8 mouse cellular contexts compared by ENCODE assay signal in the genomic region with DNA sequence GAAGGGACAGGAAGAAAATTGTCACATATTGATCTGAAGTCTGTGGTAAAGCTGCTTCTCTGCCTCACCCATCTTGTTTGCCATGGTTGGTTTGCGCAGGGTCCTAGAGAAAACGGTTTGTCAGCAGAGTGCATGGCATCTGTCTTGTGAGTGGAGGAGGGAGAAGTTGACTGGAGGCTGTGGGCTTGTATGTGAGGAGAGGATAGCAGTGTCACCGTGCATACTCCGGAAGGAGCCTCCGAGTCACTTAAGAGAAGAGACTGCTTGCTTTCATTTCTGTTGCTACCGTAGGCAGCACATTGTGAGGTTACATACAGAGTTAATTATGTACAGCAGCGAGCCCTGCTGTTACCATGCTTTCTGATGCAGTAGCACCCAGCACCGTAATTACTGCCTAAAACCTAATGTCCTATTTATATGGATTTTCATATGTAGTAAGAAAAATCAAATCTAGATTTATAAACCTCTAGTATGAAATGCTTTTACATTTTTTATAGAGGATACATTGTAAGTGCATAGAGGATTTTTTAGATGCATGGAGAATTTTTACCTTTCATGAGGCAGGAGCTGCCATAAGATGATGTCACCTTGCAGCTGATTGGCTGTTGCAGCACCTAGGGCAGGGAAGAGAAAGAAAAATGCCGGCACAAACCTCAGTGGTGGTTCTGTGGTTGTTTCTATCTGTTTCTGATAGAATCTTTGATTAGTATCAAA.
A peak's percentile ranks its signal among the peaks of the same experiment; 100 is the strongest.
DNase-seq lines count a peak whose midpoint lies in the region; ATAC-seq and TF ChIP-seq lines count a peak whose summit lies in the region.

No protein-coding gene starts in this region.

- no peaks in the 10 kb centered on the region for H3K4me1 ChIP-seq in lung, postnatal 0 days (ENCODE audit: insufficient read depth, low read depth, low read length)
- peaks cover 9% of the 10 kb centered on the region; the same call in 1 of the 2 replicates for H3K4me1 ChIP-seq in midbrain, postnatal 0 days (ENCODE audit: insufficient read depth, low read length)
- no peaks in the 10 kb centered on the region for H3K4me1 ChIP-seq in thymus, adult 2 months (replicated peaks; ENCODE audit: control insufficient read depth, insufficient read depth, low read length)

- peak overlapping the region; percentile 29; the same call in 1 of the 2 replicates for H3K4me2 ChIP-seq in lung, postnatal 0 days (replicated peaks; ENCODE audit: low read depth, low read length)
- peak overlapping the region; percentile 47 for H3K4me2 ChIP-seq in midbrain, postnatal 0 days (ENCODE audit: low read depth, low read length, poor library complexity, severe bottlenecking)

- no peak for TF ChIP-seq POLR2A in thymus, adult 2 months (IDR thresholded peaks at IDR 0.05; ENCODE audit: control insufficient read depth, extremely low read depth, insufficient read depth, low read length, poor library complexity)

- peak; percentile 14 for DNase-seq in lung, postnatal 0 days (ENCODE audit: low spot score)
- DNase-seq in lung, adult 18-20 months = no peak
- DNase-seq in embryo, embryonic 10.5 days (ENCODE audit: low spot score) = peak; percentile 48
- peak; percentile 19 to 34 for DNase-seq in heart, postnatal 10 days
- peak; percentile 59 for DNase-seq in left cerebral cortex, adult 2 months (ENCODE audit: extremely low spot score in 1 of 2, low spot score in 2 of 2)
- DNase-seq in midbrain, postnatal 0 days (ENCODE audit: low spot score) = peak; percentile 87
- DNase-seq in thymus, adult 2 months = peak; percentile 39
- DNase-seq in testis, postnatal 14 days (ENCODE audit: low spot score) = no peak

- no peaks in the 10 kb centered on the region for H3K9me3 ChIP-seq in lung, postnatal 0 days (ENCODE audit: low read length)
- H3K9me3 ChIP-seq in midbrain, postnatal 0 days (ENCODE audit: low read length) = no peaks in the 10 kb centered on the region

- no peak for TF ChIP-seq EP300 in lung, postnatal 0 days (IDR thresholded peaks at IDR 0.05)

- intact Hi-C loops in heart, postnatal 10 days (cut with DNase I) = no loop called here
- intact Hi-C loops in left cerebral cortex, adult 2 months (cut with DNase I) = no loop called here

- 51% methylated on average over 9 of the region's 9 CpGs for WGBS in lung, postnatal 0 days
- 8% methylated on average over 9 of the region's 9 CpGs for WGBS in midbrain, postnatal 0 days
- WGBS in thymus, adult 2 months = 45% methylated on average over 9 of the region's 9 CpGs

- no peaks in the 10 kb centered on the region for H3K36me3 ChIP-seq in lung, postnatal 0 days (ENCODE audit: insufficient read depth, low read length)
- no peaks in the 10 kb centered on the region for H3K36me3 ChIP-seq in midbrain, postnatal 0 days (ENCODE audit: insufficient read depth, low read length)
- no peaks in the 10 kb centered on the region for H3K36me3 ChIP-seq in thymus, adult 2 months (ENCODE audit: control insufficient read depth, insufficient read depth, low read length)

- no peak overlapping the region for H3K27ac ChIP-seq in lung, postnatal 0 days (ENCODE audit: low read length)
- peak overlapping the region; percentile 93 for H3K27ac ChIP-seq in left cerebral cortex, adult 2 months
- peak overlapping the region; percentile 92 for H3K27ac ChIP-seq in midbrain, postnatal 0 days (ENCODE audit: low read depth, low read length)
- peak overlapping the region; percentile 76 for H3K27ac ChIP-seq in thymus, adult 2 months (ENCODE audit: control insufficient read depth, insufficient read depth, low read length)

- H3K27me3 ChIP-seq in lung, postnatal 0 days (replicated peaks; ENCODE audit: insufficient read depth, low read length) = no peaks in the 10 kb centered on the region
- H3K27me3 ChIP-seq in midbrain, postnatal 0 days (ENCODE audit: insufficient read depth, low read length) = no peaks in the 10 kb centered on the region
- no peaks in the 10 kb centered on the region for H3K27me3 ChIP-seq in thymus, adult 2 months (ENCODE audit: control insufficient read depth, insufficient read depth, low read length)

- ATAC-seq in lung, postnatal 0 days = no peak
- peak; percentile 95 for ATAC-seq in midbrain, postnatal 0 days (ENCODE audit: low FRiP score)

- no peak for TF ChIP-seq CTCF in lung, postnatal 0 days (IDR thresholded peaks at IDR 0.05)
- TF ChIP-seq CTCF in left cerebral cortex, adult 2 months (IDR thresholded peaks at IDR 0.05) = no peak
- TF ChIP-seq CTCF in midbrain, postnatal 0 days (IDR thresholded peaks at IDR 0.05) = peak; percentile 16; the same call in 1 of the 2 replicates
- no peak for TF ChIP-seq CTCF in thymus, adult 2 months (IDR thresholded peaks at IDR 0.05; ENCODE audit: borderline replicate concordance, control insufficient read depth, extremely low read depth, insufficient read depth, low read length, poor library complexity)

- H3K4me3 ChIP-seq in lung, postnatal 0 days (ENCODE audit: low read depth, low read length) = no peak overlapping the region
- H3K4me3 ChIP-seq in left cerebral cortex, adult 2 months = peak overlapping the region; percentile 61
- peak overlapping the region; percentile 42 for H3K4me3 ChIP-seq in midbrain, postnatal 0 days (ENCODE audit: low read depth, low read length)
- peak overlapping the region; percentile 39 for H3K4me3 ChIP-seq in thymus, adult 2 months (ENCODE audit: control insufficient read depth, insufficient read depth, low read length)

- H3K9ac ChIP-seq in lung, postnatal 0 days (replicated peaks; ENCODE audit: low read depth) = no peak overlapping the region
- peak overlapping the region; percentile 62 for H3K9ac ChIP-seq in midbrain, postnatal 0 days (replicated peaks; ENCODE audit: low read length, poor library complexity, severe bottlenecking)

Comparison
In these comparisons a context has a peak if more than half of its experiments do, and no peak if none do; other contexts are left out.
1. DNase-seq: peak in lung, postnatal 0 days (single experiment), embryo, embryonic 10.5 days (single experiment), heart, postnatal 10 days (2 of 2), left cerebral cortex, adult 2 months (2 of 2), midbrain, postnatal 0 days (single experiment) and thymus, adult 2 months (single experiment); none in lung, adult 18-20 months (0 of 2) and testis, postnatal 14 days (single experiment).